Mouse (Mus musculus) spleen, adult 12 weeks (tissue): ENCODE results near the gene Gm45837.
"Not testable (repeated sequence)": the region's sequence is repeated elsewhere in the genome, so short reads cannot be mapped to it uniquely, and the experiment has no call there.

Source experiments
- DNase-seq: peaks from one replicate; pipeline ENCODE4 v3.0.0; 2022; ENCODE audit warnings: low spot score

Gm45837 gene

GRCm38 (mm10) chr7:101550686-101551485, 140.2 kb downstream of the Gm45837 start:
- DNase-seq: no peak

- no peak for DNase-seq
Observed at GRCm38 (mm10) chr7:101551530-101551929, 140.8 kb downstream of the Gm45837 start.

- DNase-seq: not testable (repeated sequence)
Observed at GRCm38 (mm10) chr7:101555473-101555872, 144.8 kb downstream of the Gm45837 start.

GRCm38 (mm10) chr7:101557391-101557790, 146.7 kb downstream of the Gm45837 start:
- no peak for DNase-seq

- not testable (repeated sequence) for DNase-seq
Observed at GRCm38 (mm10) chr7:101559393-101559792, 148.7 kb downstream of the Gm45837 start.
